Mouse (Mus musculus): ENCODE measurements around the gene Cyp2ab1. TPM values are rescaled to one million over a fixed set of nuclear protein-coding genes. Genes with fewer than 3 reads are reported as not detected.

The Cyp2ab1 gene
- total and polyA plus RNA-seq, 2 experiments: 0.07 TPM; not detected in 1

DNA sequence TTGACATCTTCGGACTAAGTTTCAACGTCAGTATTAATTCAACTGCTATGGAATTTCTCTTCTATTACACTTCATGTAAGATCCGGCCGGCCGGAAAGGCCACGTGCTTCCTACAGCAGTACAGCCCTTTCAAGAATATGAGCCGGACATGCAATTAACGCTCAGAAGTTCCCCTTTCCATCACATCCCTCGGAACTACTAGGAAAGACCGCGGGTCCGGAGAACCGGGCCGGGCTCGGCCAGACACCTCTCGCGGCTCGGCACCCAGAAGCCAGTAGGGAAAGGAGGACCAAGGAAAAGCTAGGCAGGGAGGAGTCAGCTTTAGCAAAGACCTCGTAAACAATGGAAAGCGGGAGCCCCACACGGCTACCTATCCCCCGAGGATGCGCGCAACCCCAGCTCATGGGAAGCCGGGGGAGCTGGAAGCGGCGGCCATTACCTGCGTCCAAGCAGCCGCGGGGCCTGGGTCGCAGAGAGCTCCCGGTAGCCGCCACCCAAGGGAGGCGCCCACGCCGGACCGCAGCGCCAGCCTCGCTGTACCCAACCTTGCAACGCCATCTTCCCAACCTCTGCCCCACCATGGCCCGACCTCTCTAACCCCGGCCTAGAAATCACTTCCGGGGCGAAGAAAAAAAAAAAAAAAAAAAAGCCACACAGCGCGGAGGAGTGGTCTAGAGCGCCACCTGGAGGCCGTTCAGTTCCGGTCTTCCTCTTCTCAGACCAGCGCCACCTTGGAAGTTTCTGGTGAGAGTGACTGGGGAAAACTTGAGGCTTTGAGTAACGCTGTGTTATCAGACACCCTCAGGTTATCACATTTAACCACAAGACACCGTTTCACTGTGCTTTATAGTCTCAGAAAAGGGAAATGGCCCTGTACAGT, 23.2 kb downstream of the Cyp2ab1 start, which contains the start of gene Parl:
Parl (minus strand) TSS at position 618 of the 880 bp plus-strand sequence.
- Histone ChIP-seq H3K79me2 (ENCODE audit: control insufficient read depth, insufficient read depth, low read length) (peaks cover 21% of the 10 kb centered on the region), H3K27me3 (ENCODE audit: control insufficient read depth, insufficient read depth, low read length) (no peaks in the 10 kb centered on the region), H3K4me3 (ENCODE audit: insufficient read depth, low read depth, low read length) (peak within 1 kb of the TSS; percentile 87), H3K27ac (replicated peaks; ENCODE audit: insufficient read depth, low read depth, low read length) (peak within 1 kb of the TSS; percentile 51), H3K9ac (ENCODE audit: low read depth, low read length) (peak within 1 kb of the TSS; percentile 77), H3K36me3 (ENCODE audit: control insufficient read depth, insufficient read depth, low read length) (peaks cover 5% of the 10 kb centered on the region), H3K4me1 (ENCODE audit: control insufficient read depth, insufficient read depth, low read length) (peaks cover 8% of the 10 kb centered on the region)
- WGBS: under 1% methylated on average over 52 of the region's 52 CpGs
- TF ChIP-seq POLR2A (IDR thresholded peaks at IDR 0.05; ENCODE audit: extremely low read depth, insufficient read depth, low read length) (0 out of 2 replicates have a peak, but pooled peaks have one; percentile 28), CTCF (IDR thresholded peaks at IDR 0.05; ENCODE audit: low read depth, low read length) (peak; percentile 87)
- DNase-seq (ENCODE audit: extremely low read depth, low read depth, low spot score): peak; percentile 79

DNA sequence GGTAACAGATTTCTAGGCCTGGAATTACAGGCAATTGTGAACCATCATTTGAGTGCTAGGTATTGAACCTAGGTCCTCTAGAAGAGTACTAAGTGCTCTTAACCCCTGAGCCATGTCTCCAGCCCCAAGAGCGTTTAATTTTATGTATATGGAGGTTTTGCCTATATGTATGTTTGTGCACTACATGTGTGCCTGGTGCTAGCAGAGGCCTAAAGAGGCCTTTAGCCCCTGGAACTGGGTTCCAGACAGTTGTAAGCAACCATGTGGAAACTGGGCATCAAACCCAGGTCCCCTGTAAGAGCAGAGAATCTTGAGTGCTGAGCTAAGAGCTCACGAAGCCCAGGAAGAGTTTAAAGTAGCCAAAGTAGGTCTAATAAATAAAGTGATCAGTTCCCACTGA, 25.1 kb downstream of the Cyp2ab1 start:
- peaks cover 18% of the 10 kb centered on the region for H3K36me3 ChIP-seq (ENCODE audit: control insufficient read depth, insufficient read depth, low read length)
- no peaks in the 10 kb centered on the region for H3K27me3 ChIP-seq (ENCODE audit: control insufficient read depth, insufficient read depth, low read length)
- TF ChIP-seq POLR2A (IDR thresholded peaks at IDR 0.05; ENCODE audit: extremely low read depth, insufficient read depth, low read length) (no peak), CTCF (IDR thresholded peaks at IDR 0.05; ENCODE audit: low read depth, low read length) (no peak)
- H3K27ac ChIP-seq (replicated peaks; ENCODE audit: insufficient read depth, low read depth, low read length): no peak overlapping the region
- DNase-seq (ENCODE audit: extremely low read depth, low read depth, low spot score): no peak
- H3K79me2 ChIP-seq (ENCODE audit: control insufficient read depth, insufficient read depth, low read length): peaks cover 22% of the 10 kb centered on the region
- no peak overlapping the region for H3K4me3 ChIP-seq (ENCODE audit: insufficient read depth, low read depth, low read length)
- peaks cover 8% of the 10 kb centered on the region for H3K4me1 ChIP-seq (ENCODE audit: control insufficient read depth, insufficient read depth, low read length)
- no peak overlapping the region for H3K9ac ChIP-seq (ENCODE audit: low read depth, low read length)
- 97% methylated on average over 2 of the region's 2 CpGs for WGBS

DNA sequence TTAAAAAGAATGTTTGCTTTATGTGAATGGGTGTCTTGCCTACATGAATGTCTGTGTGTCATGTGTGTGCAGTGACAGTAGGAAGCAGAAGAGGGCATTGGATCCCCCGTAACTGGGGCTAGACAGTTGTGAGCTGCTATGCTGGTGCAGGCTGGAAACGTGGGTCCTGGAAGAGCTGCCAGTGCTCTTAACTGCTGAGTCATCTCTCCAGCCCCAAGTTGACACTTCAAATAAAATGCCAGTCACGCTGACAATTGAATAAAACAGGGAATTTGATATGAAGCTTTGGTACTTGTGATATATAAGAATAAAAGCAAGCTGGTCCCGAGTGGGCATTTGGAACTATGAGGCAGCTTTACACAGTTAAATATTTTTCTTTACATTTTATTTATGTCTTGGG, 45.0 kb downstream of the Cyp2ab1 start:
- no peak for DNase-seq (ENCODE audit: extremely low read depth, low read depth, low spot score)
- WGBS: 83% methylated on average over 4 of the region's 4 CpGs
- no peak overlapping the region for H3K27ac ChIP-seq (replicated peaks; ENCODE audit: insufficient read depth, low read depth, low read length)
- no peak overlapping the region for H3K4me3 ChIP-seq (ENCODE audit: insufficient read depth, low read depth, low read length)
- peaks cover 45% of the 10 kb centered on the region for H3K36me3 ChIP-seq (ENCODE audit: control insufficient read depth, insufficient read depth, low read length)
- H3K4me1 ChIP-seq (ENCODE audit: control insufficient read depth, insufficient read depth, low read length): no peaks in the 10 kb centered on the region
- H3K9ac ChIP-seq (ENCODE audit: low read depth, low read length): no peak overlapping the region
- no peak for TF ChIP-seq CTCF (IDR thresholded peaks at IDR 0.05; ENCODE audit: low read depth, low read length)
- TF ChIP-seq POLR2A (IDR thresholded peaks at IDR 0.05; ENCODE audit: extremely low read depth, insufficient read depth, low read length): no peak
- no peaks in the 10 kb centered on the region for H3K79me2 ChIP-seq (ENCODE audit: control insufficient read depth, insufficient read depth, low read length)
- no peaks in the 10 kb centered on the region for H3K27me3 ChIP-seq (ENCODE audit: control insufficient read depth, insufficient read depth, low read length)

DNA sequence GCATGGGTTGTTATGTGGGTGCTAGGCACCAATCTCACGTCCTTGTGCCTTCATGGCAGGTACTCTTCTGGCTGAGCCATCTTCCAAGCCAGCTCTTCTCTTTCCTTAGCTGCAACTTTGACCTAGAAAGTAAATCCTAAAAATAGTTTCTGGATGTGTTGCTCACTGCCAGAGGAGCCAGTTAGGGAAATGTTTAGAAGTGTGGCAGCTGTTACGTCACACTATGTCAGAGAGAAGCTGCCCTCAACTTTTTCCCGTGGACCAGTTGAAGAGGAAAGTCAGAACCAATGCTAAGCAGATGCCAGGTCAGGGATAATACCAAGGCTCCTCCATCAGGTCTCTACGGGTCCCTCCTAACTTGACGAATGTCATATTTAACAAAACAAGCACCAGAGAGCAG, 45.8 kb downstream of the Cyp2ab1 start:
- Histone ChIP-seq H3K36me3 (ENCODE audit: control insufficient read depth, insufficient read depth, low read length) (peaks cover 38% of the 10 kb centered on the region), H3K27ac (replicated peaks; ENCODE audit: insufficient read depth, low read depth, low read length) (no peak overlapping the region), H3K4me1 (ENCODE audit: control insufficient read depth, insufficient read depth, low read length) (no peaks in the 10 kb centered on the region), H3K27me3 (ENCODE audit: control insufficient read depth, insufficient read depth, low read length) (no peaks in the 10 kb centered on the region), H3K9ac (ENCODE audit: low read depth, low read length) (no peak overlapping the region), H3K79me2 (ENCODE audit: control insufficient read depth, insufficient read depth, low read length) (no peaks in the 10 kb centered on the region), H3K4me3 (ENCODE audit: insufficient read depth, low read depth, low read length) (no peak overlapping the region)
- WGBS: 84% methylated on average over 5 of the region's 5 CpGs
- no peak for DNase-seq (ENCODE audit: extremely low read depth, low read depth, low spot score)
- TF ChIP-seq CTCF (IDR thresholded peaks at IDR 0.05; ENCODE audit: low read depth, low read length) (no peak), POLR2A (IDR thresholded peaks at IDR 0.05; ENCODE audit: extremely low read depth, insufficient read depth, low read length) (no peak)

DNA sequence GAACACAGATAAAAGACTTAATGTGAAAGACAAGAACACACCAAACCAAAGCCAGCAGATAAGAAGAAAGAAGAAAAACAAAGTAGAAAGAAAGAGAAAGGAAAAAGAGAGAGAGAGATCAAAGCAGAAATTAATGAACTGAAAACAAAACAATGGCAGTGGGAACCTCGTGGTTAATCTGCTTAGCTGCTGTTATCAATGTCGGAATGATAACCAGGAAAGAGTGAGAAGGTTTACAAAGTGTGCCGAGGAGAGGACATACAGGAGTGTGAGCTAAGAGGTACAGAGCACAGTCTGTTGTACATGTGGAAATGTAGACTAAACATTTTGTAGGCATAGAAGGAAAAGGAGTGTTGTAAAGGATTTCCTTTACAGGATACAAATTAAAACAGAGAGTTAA, 52.2 kb downstream of the Cyp2ab1 start:
- 18% methylated on average over 3 of the region's 3 CpGs for WGBS
- no peaks in the 10 kb centered on the region for H3K27me3 ChIP-seq (ENCODE audit: control insufficient read depth, insufficient read depth, low read length)
- H3K27ac ChIP-seq (replicated peaks; ENCODE audit: insufficient read depth, low read depth, low read length): no peak overlapping the region
- H3K4me1 ChIP-seq (ENCODE audit: control insufficient read depth, insufficient read depth, low read length): no peaks in the 10 kb centered on the region
- H3K9ac ChIP-seq (ENCODE audit: low read depth, low read length): no peak overlapping the region
- DNase-seq (ENCODE audit: extremely low read depth, low read depth, low spot score): no peak
- H3K4me3 ChIP-seq (ENCODE audit: insufficient read depth, low read depth, low read length): no peak overlapping the region
- no peaks in the 10 kb centered on the region for H3K36me3 ChIP-seq (ENCODE audit: control insufficient read depth, insufficient read depth, low read length)
- H3K79me2 ChIP-seq (ENCODE audit: control insufficient read depth, insufficient read depth, low read length): no peaks in the 10 kb centered on the region
- TF ChIP-seq CTCF (IDR thresholded peaks at IDR 0.05; ENCODE audit: low read depth, low read length) (no peak), POLR2A (IDR thresholded peaks at IDR 0.05; ENCODE audit: extremely low read depth, insufficient read depth, low read length) (no peak)

DNA sequence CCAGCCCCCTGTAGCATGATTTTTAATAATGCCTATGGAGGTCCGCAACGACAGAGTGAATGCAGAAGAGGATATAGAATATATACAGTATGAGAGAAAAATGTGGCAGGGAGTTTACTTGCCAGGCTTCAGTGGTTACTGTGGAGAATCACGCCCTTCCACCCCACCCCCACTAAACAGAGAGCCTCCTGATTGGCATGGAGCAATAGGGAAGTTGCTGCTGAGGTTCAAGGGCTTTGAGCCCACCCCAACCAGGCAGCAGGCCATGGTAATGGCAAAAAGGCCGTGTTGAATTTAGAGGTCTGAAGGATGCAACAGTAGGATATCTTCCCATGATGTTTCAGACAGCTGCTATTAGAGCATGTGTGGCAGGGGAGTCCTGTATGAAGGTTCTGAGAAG, 53.9 kb downstream of the Cyp2ab1 start:
- Histone ChIP-seq H3K27me3 (ENCODE audit: control insufficient read depth, insufficient read depth, low read length) (no peaks in the 10 kb centered on the region), H3K36me3 (ENCODE audit: control insufficient read depth, insufficient read depth, low read length) (no peaks in the 10 kb centered on the region), H3K27ac (replicated peaks; ENCODE audit: insufficient read depth, low read depth, low read length) (no peak overlapping the region), H3K9ac (ENCODE audit: low read depth, low read length) (no peak overlapping the region), H3K4me3 (ENCODE audit: insufficient read depth, low read depth, low read length) (no peak overlapping the region), H3K79me2 (ENCODE audit: control insufficient read depth, insufficient read depth, low read length) (no peaks in the 10 kb centered on the region), H3K4me1 (ENCODE audit: control insufficient read depth, insufficient read depth, low read length) (no peaks in the 10 kb centered on the region)
- TF ChIP-seq POLR2A (IDR thresholded peaks at IDR 0.05; ENCODE audit: extremely low read depth, insufficient read depth, low read length) (no peak), CTCF (IDR thresholded peaks at IDR 0.05; ENCODE audit: low read depth, low read length) (no peak)
- WGBS: 78% methylated on average over 4 of the region's 4 CpGs
- no peak for DNase-seq (ENCODE audit: extremely low read depth, low read depth, low spot score)
